Mouse (Mus musculus): ENCODE results near the gene Rps3a1. TPM values are rescaled to one million over a fixed set of nuclear protein-coding genes. Genes with fewer than 3 reads are reported as not detected.

Rps3a1 gene
- polyA plus RNA-seq, 1 experiment from 2014 or later = 1,494 TPM

GRCm38 (mm10) chr3:86093907-86094306, 48.6 kb downstream of the Rps3a1 start:
- H3K27me3 ChIP-seq (ENCODE audit: control insufficient read depth, insufficient read depth, low read length) = no peaks in the 10 kb centered on the region
- peaks cover under 1% of the 10 kb centered on the region for H3K36me3 ChIP-seq (ENCODE audit: control insufficient read depth, insufficient read depth, low read length)
- H3K9me3 ChIP-seq (ENCODE audit: control insufficient read depth, low read depth, low read length) = no peaks in the 10 kb centered on the region
- no peak for ATAC-seq (ENCODE audit: insufficient number of reproducible peaks, insufficient read depth, low FRiP score, low read depth)
- H3K27ac ChIP-seq (ENCODE audit: low read length) = no peak overlapping the region
- WGBS = 89% methylated on average over 5 of the region's 5 CpGs
- H3K4me3 ChIP-seq (ENCODE audit: low read depth, low read length) = no peak overlapping the region
- H3K4me1 ChIP-seq (ENCODE audit: control insufficient read depth, insufficient read depth, low read length) = no peaks in the 10 kb centered on the region
- H3K4me2 ChIP-seq (replicated peaks; ENCODE audit: low read depth, low read length) = no peak overlapping the region
- no peak overlapping the region for H3K9ac ChIP-seq (replicated peaks; ENCODE audit: low read depth, low read length)

GRCm38 (mm10) chr3:86093213-86093845, 49.2 kb downstream of the Rps3a1 start:
- Histone ChIP-seq H3K9ac (replicated peaks; ENCODE audit: low read depth, low read length) (no peak overlapping the region), H3K27me3 (ENCODE audit: control insufficient read depth, insufficient read depth, low read length) (no peaks in the 10 kb centered on the region), H3K4me2 (replicated peaks; ENCODE audit: low read depth, low read length) (no peak overlapping the region), H3K4me3 (ENCODE audit: low read depth, low read length) (no peak overlapping the region), H3K36me3 (ENCODE audit: control insufficient read depth, insufficient read depth, low read length) (no peaks in the 10 kb centered on the region), H3K4me1 (ENCODE audit: control insufficient read depth, insufficient read depth, low read length) (no peaks in the 10 kb centered on the region), H3K9me3 (ENCODE audit: control insufficient read depth, low read depth, low read length) (no peaks in the 10 kb centered on the region), H3K27ac (ENCODE audit: low read length) (no peak overlapping the region)
- 51% methylated on average over 6 of the region's 6 CpGs for WGBS
- no peak for ATAC-seq (ENCODE audit: insufficient number of reproducible peaks, insufficient read depth, low FRiP score, low read depth)

Other genes starting within 250 kb of the Rps3a1 start
- 48.1 and 48.2 TPM in 2 replicates for gene Sh3d19, start 171.6 kb downstream of the Rps3a1 start, polyA plus RNA-seq (2014; fragmentation: Nextera tagmentation; extraction: Ambion mirVana)
- gene Prss48, start 140.2 kb downstream of the Rps3a1 start, polyA plus RNA-seq (2014; fragmentation: Nextera tagmentation; extraction: Ambion mirVana) = 0.36 and 0.55 TPM in 2 replicates
- 8.6 and 11.4 TPM in 2 replicates for gene Lrba, start 82.0 kb upstream of the Rps3a1 start, polyA plus RNA-seq (2014; fragmentation: Nextera tagmentation; extraction: Ambion mirVana)

Data from stomach, embryonic 14.5 days (tissue).